Mouse (Mus musculus) liver, adult 2 months (tissue): ENCODE measurements at regions not wholly inside any gene's neighbourhood (a gene's known extent, or its start where the extent isn't known, plus 50 kb on each side); places are given as distances from the start of the nearest gene placed in this dataset.

Source experiments
- DNase-seq: peaks from one replicate; pipeline ENCODE4 v3.0.0-alpha.2; 2011; ENCODE audit warnings: low read depth, low spot score; ENCODE audit errors: extremely low read depth
- H3K27ac ChIP-seq: fragments of 200-500 bp; replicated peaks from 2 replicates; pipeline ENCODE4 v1.5.1; 2012; ENCODE audit warnings: low read depth, mild to moderate bottlenecking, control low read depth, inconsistent platforms, low read length; ENCODE audit not compliant: insufficient read depth
- H3K27me3 ChIP-seq: fragments of 200-500 bp; 2 replicates; pipeline ENCODE4 v1.6.1; 2012; ENCODE audit warnings: mild to moderate bottlenecking, moderate library complexity, low read length, inconsistent platforms; ENCODE audit not compliant: control insufficient read depth, insufficient read depth
- H3K36me3 ChIP-seq: fragments of 200-500 bp; 2 replicates; pipeline ENCODE4 v1.6.1; 2012; ENCODE audit warnings: low read length, inconsistent platforms; ENCODE audit not compliant: control insufficient read depth, insufficient read depth
- H3K4me1 ChIP-seq: fragments of 200-500 bp; 2 replicates; pipeline ENCODE4 v1.6.1; 2011; ENCODE audit warnings: low read length; ENCODE audit not compliant: control insufficient read depth, insufficient read depth
- H3K4me3 ChIP-seq: fragments of 200-500 bp; 2 replicates; pipeline ENCODE4 v1.5.1; 2011; ENCODE audit warnings: low read depth, mild to moderate bottlenecking, control low read depth, low read length, moderate library complexity; ENCODE audit not compliant: insufficient read depth
- H3K79me2 ChIP-seq: fragments of 200-500 bp; 2 replicates; pipeline ENCODE4 v1.6.1; 2012; ENCODE audit warnings: inconsistent platforms, mild to moderate bottlenecking, low read length, moderate library complexity; ENCODE audit not compliant: control insufficient read depth, insufficient read depth
- H3K9ac ChIP-seq: fragments of 200-500 bp; 2 replicates; pipeline ENCODE4 v1.6.1; 2012; ENCODE audit warnings: low read depth, mild to moderate bottlenecking, control low read depth, inconsistent platforms, low read length
- CTCF ChIP-seq: fragments of 200-500 bp; IDR thresholded peaks from 2 replicates; pipeline ENCODE4 v1.5.1; 2011; ENCODE audit warnings: low read depth, low read length, control low read depth
- POLR2A ChIP-seq: fragments of 200-500 bp; IDR thresholded peaks from 2 replicates; pipeline ENCODE4 v1.6.1; 2011; ENCODE audit warnings: low read length, control low read depth; ENCODE audit not compliant: insufficient read depth; ENCODE audit errors: extremely low read depth
- WGBS: fragments of 180-500 bp; shearing (Covaris S2); methylation state at CpG from one replicate; pipeline ENCODE4 v1.1.7; 2018; 5-methylcytosine and 5-hydroxymethylcytosine counted together

GRCm38 (mm10) chr12:35623484-35623883 lies 88.6 kb upstream of the Ahr start:
- Histone ChIP-seq H3K4me1 (no peaks in the 10 kb centered on the region), H3K27me3 (no peaks in the 10 kb centered on the region), H3K79me2 (no peaks in the 10 kb centered on the region), H3K9ac (no peak overlapping the region), H3K4me3 (no peak overlapping the region), H3K27ac (no peak overlapping the region), H3K36me3 (no peaks in the 10 kb centered on the region)
- 86% methylated on average over 3 of the region's 3 CpGs for WGBS
- TF ChIP-seq POLR2A (no peak), CTCF (no peak)
- DNase-seq: no peak

DNA sequence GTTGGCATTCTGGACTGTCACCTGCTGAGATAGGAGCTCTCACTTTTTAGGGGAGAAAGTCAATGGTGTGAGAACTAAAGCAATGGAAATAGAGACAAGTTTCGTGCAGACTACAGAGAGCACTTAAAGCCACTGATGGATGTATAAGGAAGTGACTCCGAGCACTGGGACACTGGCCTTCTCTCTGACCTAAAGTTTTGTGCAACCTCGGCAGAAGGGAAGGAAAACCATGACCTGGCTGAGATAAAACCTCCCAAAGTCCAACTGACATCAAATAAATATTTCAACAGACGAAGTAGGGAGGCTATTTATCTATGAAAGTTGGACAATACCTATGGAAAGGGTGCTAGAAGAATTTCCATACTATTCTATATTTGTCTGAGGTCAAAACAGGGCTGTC lies 80.0 kb upstream of the Ahr start:
- no peak for TF ChIP-seq POLR2A
- TF ChIP-seq CTCF: no peak
- WGBS: 20% methylated on average over 4 of the region's 4 CpGs
- H3K79me2 ChIP-seq: no peaks in the 10 kb centered on the region

GRCm38 (mm10) chr12:35607652-35608051 lies 72.8 kb upstream of the Ahr start:
- H3K27ac ChIP-seq: no peak overlapping the region
- peak; percentile 50 for DNase-seq

More for the DNA sequence above, 80.0 kb upstream of the Ahr start:
- DNase-seq: peak; percentile 70
- no peak overlapping the region for H3K9ac ChIP-seq
- H3K27ac ChIP-seq: no peak overlapping the region
- H3K4me3 ChIP-seq: no peak overlapping the region
- no peaks in the 10 kb centered on the region for H3K36me3 ChIP-seq
- H3K4me1 ChIP-seq: 0 out of 2 replicates have a peak, but pooled peaks cover 3% of the 10 kb centered on the region
- no peaks in the 10 kb centered on the region for H3K27me3 ChIP-seq

GRCm38 (mm10) chr12:35603742-35604141 lies 68.9 kb upstream of the Ahr start:
- DNase-seq: no peak
- WGBS: 98% methylated on average over 1 of the region's 1 CpGs

More at GRCm38 (mm10) chr12:35607652-35608051, 72.8 kb upstream of the Ahr start:
- WGBS: 50% methylated on average over 1 of the region's 1 CpGs
- H3K9ac ChIP-seq: no peak overlapping the region
- H3K27me3 ChIP-seq: no peaks in the 10 kb centered on the region
- TF ChIP-seq POLR2A (no peak), CTCF (no peak)
- H3K79me2 ChIP-seq: no peaks in the 10 kb centered on the region
- no peaks in the 10 kb centered on the region; the same call in 1 of the 2 replicates for H3K4me1 ChIP-seq
- no peak overlapping the region for H3K4me3 ChIP-seq
- no peaks in the 10 kb centered on the region for H3K36me3 ChIP-seq

DNA sequence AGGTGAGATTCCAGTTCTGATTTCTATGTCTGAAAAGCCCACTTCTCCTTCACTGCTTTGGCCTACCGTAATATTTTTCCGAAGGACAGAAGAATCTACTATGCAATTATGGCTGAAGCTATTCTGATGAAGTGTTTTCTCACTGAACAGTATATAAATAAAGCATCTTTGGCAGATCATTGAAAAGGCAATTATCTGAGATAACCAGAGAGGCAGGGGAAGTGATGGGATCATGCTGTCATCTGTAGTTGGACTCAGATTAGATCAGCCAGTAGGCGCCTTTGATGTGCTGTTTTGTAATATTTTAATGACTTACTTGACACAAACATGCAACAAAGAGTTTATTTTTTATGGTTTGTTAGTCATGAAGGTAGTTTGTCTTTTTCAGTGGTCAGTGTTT lies 67.8 kb upstream of the Ahr start:
- no peaks in the 10 kb centered on the region for H3K27me3 ChIP-seq
- TF ChIP-seq POLR2A (no peak), CTCF (no peak)

More at GRCm38 (mm10) chr12:35603742-35604141, 68.9 kb upstream of the Ahr start:
- no peak overlapping the region for H3K9ac ChIP-seq
- no peaks in the 10 kb centered on the region for H3K27me3 ChIP-seq
- H3K4me1 ChIP-seq: no peaks in the 10 kb centered on the region; the same call in 1 of the 2 replicates
- no peaks in the 10 kb centered on the region for H3K79me2 ChIP-seq
- H3K27ac ChIP-seq: no peak overlapping the region
- H3K4me3 ChIP-seq: no peak overlapping the region
- H3K36me3 ChIP-seq: no peaks in the 10 kb centered on the region
- TF ChIP-seq CTCF (no peak), POLR2A (no peak)

GRCm38 (mm10) chr12:35598298-35598697 lies 63.5 kb upstream of the Ahr start:
- H3K9ac ChIP-seq: no peak overlapping the region
- H3K36me3 ChIP-seq: no peaks in the 10 kb centered on the region
- H3K4me3 ChIP-seq: no peak overlapping the region
- H3K79me2 ChIP-seq: no peaks in the 10 kb centered on the region
- no peak for DNase-seq
- H3K27ac ChIP-seq: no peak overlapping the region
- no peaks in the 10 kb centered on the region for H3K4me1 ChIP-seq
- TF ChIP-seq CTCF (no peak), POLR2A (no peak)
- 70% methylated on average over 9 of the region's 9 CpGs for WGBS
- H3K27me3 ChIP-seq: no peaks in the 10 kb centered on the region

More for the DNA sequence above, 67.8 kb upstream of the Ahr start:
- no peak overlapping the region for H3K27ac ChIP-seq
- H3K4me3 ChIP-seq: no peak overlapping the region
- H3K79me2 ChIP-seq: no peaks in the 10 kb centered on the region
- no peaks in the 10 kb centered on the region for H3K36me3 ChIP-seq
- over 99% methylated on average over 3 of the region's 3 CpGs for WGBS
- H3K4me1 ChIP-seq: no peaks in the 10 kb centered on the region; the same call in 1 of the 2 replicates
- no peak for DNase-seq
- no peak overlapping the region for H3K9ac ChIP-seq
